Mouse (Mus musculus) monocyte, adult 5-6 weeks (primary cell): ENCODE results near the gene Ywhaq. TPM values are rescaled to one million over a fixed set of nuclear protein-coding genes. Genes with fewer than 3 reads are reported as not detected.

Source experiments
- ATAC-seq: fragments of 153-309, 156-312 bp; replicated peaks from 2 replicates; pipeline ENCODE4 v1.8.0; 2017; ENCODE audit warnings: mild to moderate bottlenecking; ENCODE audit not compliant: low TSS enrichment, insufficient number of reproducible peaks, severe bottlenecking, poor library complexity, low FRiP score
- total RNA-seq: library from RNA; stranded (forward); fragments of 200-1000, 200-491, 200-594 nt; gene quantifications from 3 replicates; pipeline ENCODE4 v1.2.3, GENCODE M21; 2017

Gene Ywhaq
- 211 to 254 TPM (median 218 TPM) in 3 replicates for total RNA-seq

GRCm38 (mm10) chr12:21417100-21418070 is at the start of gene Ywhaq:
Gene Ywhaq, minus strand, starts transcription at chr12:21417637.
- peak; percentile 96 for ATAC-seq

GRCm38 (mm10) chr12:21463448-21463891 is 46.0 kb upstream of the Ywhaq start:
- ATAC-seq, result no peak

- ATAC-seq, result peak; percentile 82
Measured at GRCm38 (mm10) chr12:21462658-21463057, 45.2 kb upstream of the Ywhaq start.

- no peak for ATAC-seq
Measured at GRCm38 (mm10) chr12:21459681-21460080, 42.2 kb upstream of the Ywhaq start.

GRCm38 (mm10) chr12:21456021-21456420 is 38.6 kb upstream of the Ywhaq start:
- no peak for ATAC-seq

GRCm38 (mm10) chr12:21451752-21452151 is 34.3 kb upstream of the Ywhaq start:
- no peak for ATAC-seq

GRCm38 (mm10) chr12:21451351-21451750 is 33.9 kb upstream of the Ywhaq start:
- no peak for ATAC-seq

- ATAC-seq, result no peak
Measured at GRCm38 (mm10) chr12:21443783-21444182, 26.3 kb upstream of the Ywhaq start.

- ATAC-seq, result no peak
Measured at GRCm38 (mm10) chr12:21441870-21442269, 24.4 kb upstream of the Ywhaq start.

GRCm38 (mm10) chr12:21439428-21439827 is 22.0 kb upstream of the Ywhaq start:
- no peak for ATAC-seq

GRCm38 (mm10) chr12:21438750-21439394 is 21.4 kb upstream of the Ywhaq start:
- no peak for ATAC-seq

GRCm38 (mm10) chr12:21438294-21438693 is 20.9 kb upstream of the Ywhaq start:
- ATAC-seq, result no peak

GRCm38 (mm10) chr12:21431950-21432349 is 14.5 kb upstream of the Ywhaq start:
- ATAC-seq, result no peak

GRCm38 (mm10) chr12:21431039-21431438 is 13.6 kb upstream of the Ywhaq start:
- no peak for ATAC-seq

- ATAC-seq, result no peak
Measured at GRCm38 (mm10) chr12:21430140-21430539, 12.7 kb upstream of the Ywhaq start.

- ATAC-seq, result no peak
Measured at GRCm38 (mm10) chr12:21429021-21429420, 11.6 kb upstream of the Ywhaq start.

GRCm38 (mm10) chr12:21426065-21426940 is 8.9 kb upstream of the Ywhaq start:
- ATAC-seq, result no peak

GRCm38 (mm10) chr12:21424683-21425082 is 7.2 kb upstream of the Ywhaq start:
- no peak for ATAC-seq

GRCm38 (mm10) chr12:21418621-21419131 is 1.2 kb upstream of the Ywhaq start:
- no peak for ATAC-seq
